Mouse (Mus musculus): ENCODE measurements around the gene Pou5f2. TPM values are rescaled to one million over a fixed set of nuclear protein-coding genes. Genes with fewer than 3 reads are reported as not detected.

Gene Pou5f2
- total and polyA plus RNA-seq, 2 experiments from 2014 or later = 0.45 TPM; not detected in 1

GRCm38 (mm10) chr13:78043203-78043602 is 18.5 kb downstream of the Pou5f2 start:
- no peak overlapping the region for H3K9ac ChIP-seq (replicated peaks; ENCODE audit: low read depth, low read length)
- no peak overlapping the region for H3K4me3 ChIP-seq (ENCODE audit: low read depth, low read length)
- H3K27me3 ChIP-seq (ENCODE audit: control insufficient read depth, insufficient read depth, low read length) = no peaks in the 10 kb centered on the region
- H3K36me3 ChIP-seq (replicated peaks; ENCODE audit: control insufficient read depth, insufficient read depth, low read length) = no peaks in the 10 kb centered on the region
- H3K9me3 ChIP-seq (replicated peaks; ENCODE audit: control insufficient read depth, low read length) = no peaks in the 10 kb centered on the region
- WGBS = 68% methylated on average over 6 of the region's 6 CpGs
- H3K4me1 ChIP-seq (ENCODE audit: control insufficient read depth, insufficient read depth) = no peaks in the 10 kb centered on the region
- DNase-seq (ENCODE audit: low spot score) (no peak), ATAC-seq (ENCODE audit: insufficient read depth, low read depth) (no peak)
- TF ChIP-seq CTCF (IDR thresholded peaks at IDR 0.05; ENCODE audit: low read depth) (no peak), EP300 (IDR thresholded peaks at IDR 0.05; ENCODE audit: low read depth) (no peak)
- H3K27ac ChIP-seq (ENCODE audit: low read depth) = no peak overlapping the region
- H3K4me2 ChIP-seq (ENCODE audit: low read depth, low read length) = no peak overlapping the region

GRCm38 (mm10) chr13:78045116-78045515 is 20.4 kb downstream of the Pou5f2 start:
- Histone ChIP-seq H3K9ac (replicated peaks; ENCODE audit: low read depth, low read length) (no peak overlapping the region), H3K9me3 (replicated peaks; ENCODE audit: control insufficient read depth, low read length) (no peaks in the 10 kb centered on the region), H3K27me3 (ENCODE audit: control insufficient read depth, insufficient read depth, low read length) (no peaks in the 10 kb centered on the region), H3K4me1 (ENCODE audit: control insufficient read depth, insufficient read depth) (no peaks in the 10 kb centered on the region), H3K36me3 (replicated peaks; ENCODE audit: control insufficient read depth, insufficient read depth, low read length) (no peaks in the 10 kb centered on the region), H3K27ac (ENCODE audit: low read depth) (no peak overlapping the region), H3K4me2 (ENCODE audit: low read depth, low read length) (no peak overlapping the region), H3K4me3 (ENCODE audit: low read depth, low read length) (no peak overlapping the region)
- ATAC-seq (ENCODE audit: insufficient read depth, low read depth) = no peak
- TF ChIP-seq EP300 (IDR thresholded peaks at IDR 0.05; ENCODE audit: low read depth) (no peak), CTCF (IDR thresholded peaks at IDR 0.05; ENCODE audit: low read depth) (no peak)
- WGBS = 36% methylated on average over 5 of the region's 5 CpGs
- no peak for DNase-seq (ENCODE audit: low spot score)

Other genes starting within 250 kb of the Pou5f2 start
- 11.4 and 11.6 TPM in 2 replicates for gene Nr2f1, start 174.9 kb downstream of the Pou5f2 start, total RNA-seq (2014; rRNA removed; ENCODE audit: low replicate concordance)
- gene Nr2f1, start 174.9 kb downstream of the Pou5f2 start, polyA plus RNA-seq (2015; fragmentation: Nextera tagmentation; extraction: Ambion mirVana) = 2.0 and 2.3 TPM in 2 replicates